ENCODE assay signal across 16 mouse cellular contexts in the genomic region with DNA sequence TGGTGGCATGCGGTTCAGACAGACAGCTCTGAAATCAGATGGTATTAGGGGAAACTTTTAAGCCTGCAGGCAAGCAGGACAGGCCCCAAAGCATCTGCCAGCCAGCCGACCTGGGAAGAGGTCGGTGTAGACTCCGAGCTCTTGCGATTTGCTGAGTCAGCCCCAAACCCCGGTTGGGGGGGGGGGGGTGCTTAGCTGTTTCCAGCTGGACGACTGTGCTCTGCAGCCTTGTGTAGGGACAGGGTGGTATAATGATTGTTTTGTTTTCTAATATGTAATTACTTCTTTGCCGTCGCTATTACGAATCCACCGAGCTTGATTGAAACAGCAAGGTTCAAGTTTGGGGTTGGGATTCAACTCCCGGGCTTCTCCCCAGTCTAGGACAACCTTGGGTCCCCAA. TPM values are rescaled to one million over a fixed set of nuclear protein-coding genes. Genes with fewer than 3 reads are reported as not detected.
"Had no signal": no experiment of that assay in that cellular context is flagged by ENCODE, and none has a peak within 500 bp of the region (broad histone marks: within the 10 kb centered on the region; RNA-seq: fewer than 3 reads in every experiment).

No protein-coding gene starts in this region.

- H3K36me3 ChIP-seq: kidney, embryonic 15.5 days; limb, embryonic 15.5 days; liver, embryonic 12.5 days; midbrain, embryonic 12.5 days; stomach, embryonic 15.5 days had no signal

- H3K4me1 ChIP-seq: liver, embryonic 12.5 days had no signal

- H3K4me3 ChIP-seq: kidney, embryonic 15.5 days; limb, embryonic 15.5 days; liver, embryonic 12.5 days; midbrain, embryonic 12.5 days; stomach, embryonic 15.5 days had no signal

- DNase-seq: kidney, adult 2 months; kidney, postnatal 14 days; left cerebral cortex, postnatal 4 days; lung, embryonic 14.5 days; lung, postnatal 10 days; lung, postnatal 4 days; right cerebral cortex, postnatal 14 days; thymus, adult 2 months; thymus, postnatal 25 days had no signal

- ATAC-seq: intestine, embryonic 16.5 days; liver, embryonic 12.5 days had no signal

- H3K9ac ChIP-seq: kidney, embryonic 15.5 days; limb, embryonic 15.5 days; liver, embryonic 12.5 days; lung, embryonic 14.5 days; midbrain, embryonic 12.5 days; stomach, embryonic 15.5 days had no signal

- H3K9me3 ChIP-seq: kidney, embryonic 15.5 days; limb, embryonic 15.5 days; liver, embryonic 12.5 days; midbrain, embryonic 12.5 days; stomach, embryonic 15.5 days had no signal

- H3K27ac ChIP-seq: kidney, embryonic 15.5 days; limb, embryonic 15.5 days; liver, embryonic 12.5 days; stomach, embryonic 15.5 days had no signal

- H3K4me2 ChIP-seq: kidney, embryonic 15.5 days; limb, embryonic 15.5 days; liver, embryonic 12.5 days; lung, embryonic 14.5 days; stomach, embryonic 15.5 days had no signal

RNA-seq across cellular contexts. Expression of gene Tfap2a, which starts 36.5 kb away (rescaled TPM):
- polyA plus RNA-seq: liver, embryonic 16.5 days had no signal
